Mouse (Mus musculus) myocyte (in vitro differentiated cells): ENCODE measurements around the gene Wdr54. TPM values are rescaled to one million over a fixed set of nuclear protein-coding genes. Genes with fewer than 3 reads are reported as not detected.

Source experiments
- H3K27me3 ChIP-seq: one replicate; pipeline ENCODE4 v1.6.1; 2011; ENCODE audit not compliant: control insufficient read depth, insufficient read depth, insufficient read length
- H3K36me3 ChIP-seq: one replicate; pipeline ENCODE4 v1.6.1; 2011; ENCODE audit not compliant: control insufficient read depth, insufficient read depth
- H3K4me2 ChIP-seq: one replicate; pipeline ENCODE4 v1.6.1; 2011; ENCODE audit warnings: low read depth, control low read depth
- H3K4me3 ChIP-seq: one replicate; pipeline ENCODE4 v1.5.1; 2011; ENCODE audit warnings: mild to moderate bottlenecking, control low read depth, moderate library complexity
- H3K79me2 ChIP-seq: one replicate; pipeline ENCODE4 v1.6.1; 2011; ENCODE audit not compliant: control insufficient read depth, insufficient read depth
- H3ac ChIP-seq: one replicate; pipeline ENCODE4 v1.6.1; 2011; ENCODE audit not compliant: control insufficient read depth, insufficient read length
- CEBPB ChIP-seq: IDR thresholded peaks from 2 replicates; pipeline ENCODE4 v1.6.1; 2011; ENCODE audit warnings: mild to moderate bottlenecking, moderate library complexity; ENCODE audit not compliant: poor library complexity, insufficient read depth, severe bottlenecking
- E2F4 ChIP-seq: IDR thresholded peaks from one replicate; pipeline ENCODE4 v1.6.1; 2011; ENCODE audit warnings: mild to moderate bottlenecking, control low read depth, moderate library complexity; ENCODE audit not compliant: insufficient read depth
- MAX ChIP-seq: IDR thresholded peaks from one replicate; pipeline ENCODE4 v1.6.1; 2011; ENCODE audit warnings: low read depth, mild to moderate bottlenecking, control low read depth
- MYOD1 ChIP-seq, 3 experiments: IDR thresholded peaks; one replicate each; pipeline ENCODE4 v1.6.1; 2011; ENCODE audit warnings: control low read depth in 2 of 3, low read depth in 2 of 3, mild to moderate bottlenecking in 2 of 3, moderate library complexity in 1 of 3; ENCODE audit not compliant: insufficient read length in 2 of 3, control insufficient read depth in 1 of 3
- MYOG ChIP-seq, 3 experiments: IDR thresholded peaks; one replicate each; pipeline ENCODE4 v1.6.1; 2011; ENCODE audit warnings: control low read depth in 2 of 3, low read depth in 2 of 3, mild to moderate bottlenecking in 2 of 3; ENCODE audit not compliant: insufficient read length in 2 of 3, control insufficient read depth in 1 of 3, insufficient read depth in 1 of 3
- POLR2A ChIP-seq: IDR thresholded peaks from one replicate; pipeline ENCODE4 v1.6.1; 2011; ENCODE audit warnings: low read depth, mild to moderate bottlenecking, control low read depth, moderate library complexity; ENCODE audit not compliant: insufficient read length
- POLR2AphosphoS2 ChIP-seq: IDR thresholded peaks from one replicate; pipeline ENCODE4 v1.6.1; 2011; ENCODE audit warnings: low read depth, control low read depth; ENCODE audit not compliant: insufficient read length
- REST ChIP-seq: IDR thresholded peaks from one replicate; pipeline ENCODE4 v1.6.1; 2011; ENCODE audit warnings: mild to moderate bottlenecking, control low read depth, moderate library complexity; ENCODE audit not compliant: insufficient read depth, insufficient read length
- SRF ChIP-seq: IDR thresholded peaks from one replicate; pipeline ENCODE4 v1.6.1; 2011; ENCODE audit warnings: low read depth; ENCODE audit not compliant: control insufficient read depth, insufficient read length
- TCF12 ChIP-seq: IDR thresholded peaks from one replicate; pipeline ENCODE4 v1.6.1; 2011; ENCODE audit warnings: mild to moderate bottlenecking, control low read depth; ENCODE audit not compliant: poor library complexity, insufficient read depth, severe bottlenecking
- TCF3 ChIP-seq: IDR thresholded peaks from one replicate; pipeline ENCODE4 v1.6.1; 2011; ENCODE audit warnings: low read depth, control low read depth; ENCODE audit not compliant: insufficient read length
- USF1 ChIP-seq: IDR thresholded peaks from one replicate; pipeline ENCODE4 v1.6.1; 2011; ENCODE audit warnings: low read depth, mild to moderate bottlenecking, control low read depth, moderate library complexity
- polyA plus RNA-seq: library from polyadenylated mRNA; unstranded; fragments of >200 nt; fragmentation: generic; extraction: Trizol; gene quantifications from one replicate; pipeline ENCODE4 v1.2.1, GENCODE M21; 2012; ENCODE audit warnings: missing spikeins

Gene Wdr54
- polyA plus RNA-seq, 1 experiment = 12.3 TPM

DNA sequence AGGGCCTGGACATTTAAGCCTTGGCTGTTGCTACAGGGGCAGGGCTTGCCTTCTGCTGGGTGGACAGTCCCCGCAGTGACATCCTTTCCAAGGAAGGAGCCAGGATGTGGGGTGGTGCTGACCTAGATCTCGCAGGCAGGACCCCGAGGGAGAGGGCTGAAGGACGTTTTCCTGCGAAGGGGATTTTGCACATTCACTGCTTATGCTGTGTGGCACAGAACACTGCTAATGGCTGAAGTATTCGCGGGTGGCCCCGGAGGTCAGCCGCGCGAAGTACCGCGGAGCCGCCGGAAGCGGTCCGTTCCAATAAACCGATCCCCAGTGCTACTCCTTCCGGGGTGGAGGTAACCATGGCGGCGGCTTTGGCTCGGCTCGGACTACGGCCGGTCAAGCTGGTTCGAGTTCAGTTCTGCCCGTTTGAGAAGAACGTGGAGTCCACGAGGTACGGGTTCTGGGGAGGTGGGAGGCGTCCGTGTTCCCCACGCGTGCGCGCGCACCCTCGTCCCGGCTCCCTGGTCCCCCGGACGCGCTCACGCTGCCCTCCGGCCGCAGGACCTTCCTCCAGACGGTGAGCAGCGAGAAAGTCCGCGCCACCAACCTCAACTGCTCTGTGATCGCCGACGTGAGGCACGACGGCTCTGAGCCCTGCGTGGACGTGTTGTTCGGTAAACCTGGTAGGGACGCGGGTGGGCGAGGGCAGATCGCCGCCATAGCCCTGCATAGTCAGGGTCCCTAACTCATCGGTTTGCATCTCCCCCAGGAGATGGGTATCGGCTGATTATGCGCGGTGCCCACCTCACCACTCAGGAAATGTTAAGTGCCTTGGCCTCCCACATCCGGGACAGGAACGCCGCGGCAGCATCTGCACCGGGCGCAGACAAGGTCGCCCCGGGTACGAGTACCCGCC lies 47.2 kb downstream of the Wdr54 start, which contains the start of gene Mrpl53:
Gene Mrpl53 (plus strand): TSS at position 279 of the 907 bp plus-strand sequence.
- Histone ChIP-seq H3K4me2 (peak within 1 kb of the TSS; percentile 97), H3K36me3 (peaks cover 3% of the 10 kb centered on the region)
- TF ChIP-seq E2F4 (peak; percentile 49), MYOG (IDR thresholded peaks at IDR 0.05; ENCODE audit: control insufficient read depth in 1 of 3, insufficient read depth in 1 of 3, insufficient read length in 2 of 3, low read depth in 2 of 3) (peak in 1 of 3 experiments; percentile 12), POLR2A (peak; percentile 59), POLR2AphosphoS2 (peak; percentile 81), TCF12 (no peak), MYOD1 (IDR thresholded peaks at IDR 0.05; ENCODE audit: control insufficient read depth in 1 of 3, insufficient read length in 2 of 3, low read depth in 2 of 3) (peak in 2 of 3 experiments; percentile 0 to 23), REST (no peak), SRF (peak; percentile 49), TCF3 (no peak)

DNA sequence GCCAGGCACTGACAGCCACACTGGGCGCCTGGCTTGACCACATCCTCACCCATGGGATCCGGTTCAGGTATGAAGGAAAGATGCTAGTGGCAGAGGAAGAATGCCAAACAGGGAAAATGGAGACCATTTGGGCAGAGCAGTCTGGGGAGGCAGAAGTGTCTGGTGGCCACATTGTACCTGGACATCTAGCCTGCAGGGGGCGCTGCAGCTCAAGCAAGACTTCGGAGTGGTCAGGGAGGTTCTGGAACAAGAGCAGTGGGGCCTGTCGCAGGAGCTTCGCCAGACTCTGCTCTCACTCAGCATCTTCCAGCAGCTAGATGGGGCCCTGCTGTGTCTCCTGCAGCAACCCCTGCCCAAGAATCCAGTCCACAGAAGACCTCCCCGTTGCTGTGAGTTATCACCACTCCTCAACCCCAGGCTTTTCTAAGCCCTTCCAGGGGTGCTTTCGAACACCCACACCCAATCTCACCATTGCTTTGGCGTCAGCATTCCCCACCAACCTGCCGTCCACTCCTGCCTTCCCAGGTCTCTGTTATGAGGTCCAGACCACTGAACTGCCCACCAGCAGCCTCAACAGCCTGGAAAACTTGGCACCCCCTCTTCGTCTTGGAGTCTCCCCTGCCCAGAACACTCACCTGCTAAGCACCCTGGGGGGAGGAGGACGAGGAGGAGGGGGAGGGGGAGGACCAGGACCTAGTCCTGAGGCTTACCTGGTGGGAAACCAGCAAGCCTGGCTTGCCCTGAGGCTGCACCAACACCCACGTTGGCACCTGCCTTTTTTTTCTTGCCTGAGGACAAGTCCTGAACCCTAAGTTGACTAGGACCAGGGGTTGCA lies 48.4 kb downstream of the Wdr54 start:
- TF ChIP-seq POLR2A (peak; percentile 5), TCF12 (no peak), MYOG (IDR thresholded peaks at IDR 0.05; ENCODE audit: control insufficient read depth in 1 of 3, insufficient read depth in 1 of 3, insufficient read length in 2 of 3, low read depth in 2 of 3) (no peak), E2F4 (no peak), USF1 (no peak), REST (no peak), CEBPB (no peak), MYOD1 (IDR thresholded peaks at IDR 0.05; ENCODE audit: control insufficient read depth in 1 of 3, insufficient read length in 2 of 3, low read depth in 2 of 3) (no peak)
- Histone ChIP-seq H3K4me3 (peak overlapping the region; percentile 93), H3K4me2 (peak overlapping the region; percentile 97)

More for the DNA sequence above, 47.2 kb downstream of the Wdr54 start, which contains the start of gene Mrpl53:
- H3K4me3 ChIP-seq = peak within 1 kb of the TSS; percentile 93
- peaks cover 16% of the 10 kb centered on the region for H3K79me2 ChIP-seq
- H3K27me3 ChIP-seq = no peaks in the 10 kb centered on the region
- H3ac ChIP-seq = peak within 1 kb of the TSS; percentile 85

DNA sequence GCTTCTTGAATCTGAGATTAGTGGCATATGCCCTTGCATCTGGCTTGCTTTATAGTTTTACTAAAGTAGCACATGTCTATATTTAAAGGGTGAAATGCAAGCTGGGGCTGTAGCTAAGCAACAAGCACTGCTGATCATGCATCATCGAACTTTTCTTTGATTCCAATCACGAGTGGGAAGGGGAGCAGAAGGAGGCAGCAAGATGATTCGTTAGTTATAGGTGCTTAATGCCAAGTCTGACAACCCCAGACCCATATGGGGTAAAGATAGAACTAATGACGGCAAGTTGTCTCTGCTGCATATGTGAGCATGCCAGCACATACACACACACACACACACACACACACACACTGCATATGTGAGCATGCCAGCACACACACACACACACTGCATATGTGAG lies 52.0 kb downstream of the Wdr54 start:
- peaks cover 1% of the 10 kb centered on the region for H3K79me2 ChIP-seq
- TF ChIP-seq POLR2AphosphoS2 (no peak), CEBPB (no peak), REST (no peak), TCF3 (no peak), MYOG (IDR thresholded peaks at IDR 0.05; ENCODE audit: control insufficient read depth in 1 of 3, insufficient read depth in 1 of 3, insufficient read length in 2 of 3, low read depth in 2 of 3) (no peak), TCF12 (no peak), E2F4 (no peak), MYOD1 (IDR thresholded peaks at IDR 0.05; ENCODE audit: control insufficient read depth in 1 of 3, insufficient read length in 2 of 3, low read depth in 2 of 3) (no peak), MAX (no peak), USF1 (no peak), SRF (no peak)
- H3K36me3 ChIP-seq = no peaks in the 10 kb centered on the region
- H3ac ChIP-seq = no peak overlapping the region
- no peak overlapping the region for H3K4me2 ChIP-seq
- H3K4me3 ChIP-seq = no peak overlapping the region
- H3K27me3 ChIP-seq = no peaks in the 10 kb centered on the region

More for the DNA sequence above, 48.4 kb downstream of the Wdr54 start:
- Histone ChIP-seq H3K27me3 (no peaks in the 10 kb centered on the region), H3K36me3 (peaks cover 3% of the 10 kb centered on the region), H3ac (peak overlapping the region; percentile 85), H3K79me2 (peaks cover 16% of the 10 kb centered on the region)

DNA sequence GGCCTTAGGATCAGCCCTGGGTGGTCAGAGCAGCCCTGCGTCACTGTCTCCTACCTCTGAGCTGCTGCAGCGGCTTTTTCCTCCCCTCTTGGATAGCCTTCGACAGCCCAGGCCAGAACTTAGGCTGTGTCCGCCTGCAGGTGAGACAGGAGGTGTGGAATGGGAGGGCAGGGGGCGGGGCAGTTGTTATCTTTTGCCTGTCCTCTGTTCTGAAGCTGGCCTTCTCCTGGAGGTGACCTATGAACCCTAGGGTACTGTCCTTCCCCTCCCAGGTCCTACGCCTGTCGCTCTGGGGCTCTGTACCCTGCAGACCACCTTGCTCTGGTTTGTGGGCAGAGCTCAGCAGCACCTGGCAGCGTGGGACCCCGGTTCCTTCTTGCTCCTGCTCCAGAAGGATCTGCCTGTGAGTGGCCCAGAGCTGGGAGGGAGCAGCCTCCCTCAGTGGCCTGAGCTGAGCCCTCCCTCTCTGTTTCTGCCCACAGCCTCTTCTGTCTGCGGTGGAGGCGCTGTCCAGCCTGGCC lies 53.0 kb downstream of the Wdr54 start:
- no peaks in the 10 kb centered on the region for H3K79me2 ChIP-seq
- H3ac ChIP-seq = no peak overlapping the region
- no peaks in the 10 kb centered on the region for H3K36me3 ChIP-seq
- TF ChIP-seq POLR2A (no peak), MYOG (IDR thresholded peaks at IDR 0.05; ENCODE audit: control insufficient read depth in 1 of 3, insufficient read depth in 1 of 3, insufficient read length in 2 of 3, low read depth in 2 of 3) (no peak), MYOD1 (IDR thresholded peaks at IDR 0.05; ENCODE audit: control insufficient read depth in 1 of 3, insufficient read length in 2 of 3, low read depth in 2 of 3) (no peak), TCF12 (no peak), CEBPB (no peak), TCF3 (no peak), REST (no peak), POLR2AphosphoS2 (no peak), MAX (no peak), E2F4 (no peak), SRF (no peak), USF1 (no peak)
- H3K4me3 ChIP-seq = peak overlapping the region; percentile 49
- H3K27me3 ChIP-seq = no peaks in the 10 kb centered on the region
- H3K4me2 ChIP-seq = no peak overlapping the region
